Comparison of ENCODE assay signal across 13 mouse cellular contexts in the genomic region with DNA sequence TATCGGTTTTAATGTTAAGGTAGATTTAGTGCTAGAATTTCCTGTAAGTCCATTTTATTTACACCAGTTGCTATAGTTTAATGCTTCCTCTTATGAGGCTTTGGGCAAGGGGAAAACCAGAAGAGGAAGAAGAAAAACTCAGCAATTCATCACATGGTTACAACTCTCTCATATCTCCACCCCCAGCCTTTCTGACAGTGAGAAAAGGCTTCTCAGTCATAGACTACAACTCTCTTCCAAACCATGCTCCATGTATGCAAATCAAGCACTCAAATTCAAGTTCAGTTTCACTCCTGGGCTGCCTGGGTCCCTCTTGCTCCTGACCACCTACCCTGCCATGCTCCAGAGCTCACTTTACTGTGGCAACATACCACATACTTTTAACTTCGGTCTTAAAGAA.
DNase-seq lines count a peak whose midpoint lies in the region; ATAC-seq and TF ChIP-seq lines count a peak whose summit lies in the region.
"Had no signal": no experiment of that assay in that cellular context is flagged by ENCODE, and none has a peak within 500 bp of the region (broad histone marks: within the 10 kb centered on the region; RNA-seq: fewer than 3 reads in every experiment).

No protein-coding gene starts in this region.

- DNase-seq in liver, adult 2 months (ENCODE audit: extremely low read depth, low read depth, low spot score) = peak; percentile 35
- no peak for DNase-seq in liver
- DNase-seq in CH12.LX (ENCODE audit: extremely low read depth) = peak; percentile 86
- DNase-seq in gastrocnemius, postnatal 36 days = no peak
- no peak for DNase-seq in layer of hippocampus, postnatal 10 days (ENCODE audit: low spot score in 2 of 2)
- DNase-seq: adrenal gland, adult 2 months; cerebellum, adult 11-12 months; right cerebral cortex, postnatal 14 days had no signal

- no peak overlapping the region for H3K27ac ChIP-seq in liver, adult 2 months (replicated peaks; ENCODE audit: insufficient read depth, low read depth, low read length)
- peak overlapping the region; percentile 60 for H3K27ac ChIP-seq in CH12.LX (ENCODE audit: insufficient read depth, low read depth)
- no peak overlapping the region for H3K27ac ChIP-seq in forebrain, embryonic 15.5 days (replicated peaks)
- H3K27ac ChIP-seq: liver, embryonic 14.5 days had no signal

- no peaks in the 10 kb centered on the region for H3K27me3 ChIP-seq in liver, adult 2 months (ENCODE audit: control insufficient read depth, insufficient read depth, low read length)
- H3K27me3 ChIP-seq in CH12.LX (replicated peaks) = no peaks in the 10 kb centered on the region
- no peaks in the 10 kb centered on the region for H3K27me3 ChIP-seq in forebrain, embryonic 15.5 days

- intact Hi-C loops in gastrocnemius, postnatal 36 days (cut with DNase I) = no loop called here

- no peak overlapping the region for H3K4me3 ChIP-seq in liver, adult 2 months (ENCODE audit: insufficient read depth, low read depth, low read length)
- H3K4me3 ChIP-seq in CH12.LX (replicated peaks in 1 of 3; ENCODE audit: low read depth in 2 of 3, low read length in 2 of 3, poor library complexity in 1 of 3) = peak overlapping the region in 2 of 3 experiments; percentile 0 to 29
- H3K4me3 ChIP-seq in forebrain, embryonic 15.5 days = no peak overlapping the region
- H3K4me3 ChIP-seq: myocyte had no signal

- dilution Hi-C loops in CH12.LX (cut with MboI; ENCODE audit: extremely low pct_ligation_motif_present, extremely low pct_unique_long_range_greater_than_20kb, low sequenced_read_pairs) = no loop called here

- H3K9me3 ChIP-seq in CH12.LX (replicated peaks; ENCODE audit: low read length) = no peaks in the 10 kb centered on the region
- H3K9me3 ChIP-seq in forebrain, embryonic 15.5 days = no peaks in the 10 kb centered on the region

- no peak for TF ChIP-seq RAD21 in CH12.LX (IDR thresholded peaks at IDR 0.05; ENCODE audit: low read depth, low read length)

- no peak for TF ChIP-seq CTCF in liver, adult 2 months (IDR thresholded peaks at IDR 0.05; ENCODE audit: low read depth, low read length)
- TF ChIP-seq CTCF in CH12.LX (conservative IDR thresholded peaks at IDR 0.05 in 1 of 2, IDR thresholded peaks at IDR 0.05 in 1 of 2; ENCODE audit: low read depth in 2 of 2, low read length in 2 of 2) = no peak

- H3K79me2 ChIP-seq in liver, adult 2 months (ENCODE audit: control insufficient read depth, insufficient read depth, low read length) = peaks cover 12% of the 10 kb centered on the region; the same call in 1 of the 2 replicates
- peaks cover 38% of the 10 kb centered on the region for H3K79me2 ChIP-seq in CH12.LX (replicated peaks; ENCODE audit: control insufficient read depth, extremely low read depth, insufficient read depth, poor library complexity, severe bottlenecking)

- H3K4me1 ChIP-seq in liver, adult 2 months (ENCODE audit: control insufficient read depth, insufficient read depth, low read length) = peaks cover 9% of the 10 kb centered on the region; the same call in 1 of the 2 replicates
- H3K4me1 ChIP-seq in CH12.LX (ENCODE audit: control insufficient read depth in 1 of 2, insufficient read depth in 2 of 2) = peaks cover 9 to 59% of the 10 kb centered on the region in 2 experiments; a peak in 3 of 4 replicates
- H3K4me1 ChIP-seq in forebrain, embryonic 15.5 days = peaks cover 3% of the 10 kb centered on the region; the same call in 1 of the 2 replicates

- ATAC-seq in hematopoietic stem cell, adult 5-6 weeks (replicated peaks in 1 of 2; ENCODE audit: insufficient read depth in 1 of 2, low FRiP score in 2 of 2, low TSS enrichment in 1 of 2, low read depth in 1 of 2, poor library complexity in 2 of 2, severe bottlenecking in 2 of 2) = peak; percentile 91 to 93
- peak; percentile 93 for ATAC-seq in megakaryocyte progenitor cell, adult 5-6 weeks (replicated peaks; ENCODE audit: poor library complexity)
- ATAC-seq in forebrain, embryonic 15.5 days (replicated peaks) = no peak

- 80% methylated on average over 2 of the region's 2 CpGs for WGBS in liver, adult 2 months
- WGBS in forebrain, embryonic 15.5 days = 98% methylated on average over 2 of the region's 2 CpGs

- TF ChIP-seq EP300 in CH12.LX (IDR thresholded peaks at IDR 0.05; ENCODE audit: low read length) = 0 out of 2 replicates have a peak, but pooled peaks have one; percentile 12

- TF ChIP-seq POLR2A in liver, adult 2 months (IDR thresholded peaks at IDR 0.05; ENCODE audit: extremely low read depth, insufficient read depth, low read length) = no peak
- TF ChIP-seq POLR2A in CH12.LX (IDR thresholded peaks at IDR 0.05; ENCODE audit: low read depth, low read length) = peak; percentile 45

- H3K4me2 ChIP-seq in CH12.LX (ENCODE audit: insufficient read depth, low read depth, poor library complexity, severe bottlenecking) = peak overlapping the region; percentile 81
- H3K4me2 ChIP-seq in forebrain, embryonic 15.5 days (replicated peaks) = no peak overlapping the region

- in situ Hi-C loops in CH12.LX (cut with MboI; ENCODE audit: low pct_ligation_motif_present, low pct_unique_long_range_greater_than_20kb, low sequenced_read_pairs) = no loop called here

- H3K36me3 ChIP-seq in liver, adult 2 months (ENCODE audit: control insufficient read depth, insufficient read depth, low read length) = no peaks in the 10 kb centered on the region
- H3K36me3 ChIP-seq in CH12.LX (replicated peaks in 1 of 2; ENCODE audit: control insufficient read depth in 1 of 2, insufficient read depth in 1 of 2, low read length in 1 of 2) = peaks cover 0 to 14% of the 10 kb centered on the region in 2 experiments
- no peaks in the 10 kb centered on the region for H3K36me3 ChIP-seq in forebrain, embryonic 15.5 days

- no peak overlapping the region for H3K9ac ChIP-seq in liver, adult 2 months (ENCODE audit: low read depth, low read length)
- H3K9ac ChIP-seq in CH12.LX (ENCODE audit: insufficient read depth, low read depth) = no peak overlapping the region
- H3K9ac ChIP-seq in forebrain, embryonic 15.5 days (replicated peaks) = no peak overlapping the region
- H3K9ac ChIP-seq: liver, embryonic 14.5 days had no signal

TF ChIP-seq in CH12.LX, 34 proteins besides CTCF, POLR2A, EP300 and RAD21:
- peak; percentile 39; the same call in 1 of the 2 replicates for TF ChIP-seq ELF1 (IDR thresholded peaks at IDR 0.05; ENCODE audit: low read depth, low read length)
- TF ChIP-seq MAX (IDR thresholded peaks at IDR 0.05; ENCODE audit: low read length) = peak; percentile 29
- 0 out of 2 replicates have a peak, but pooled peaks have one; percentile 36 for TF ChIP-seq TBP (conservative IDR thresholded peaks at IDR 0.05; ENCODE audit: low read depth, low read length)
- TF ChIP-seq MYC (IDR thresholded peaks at IDR 0.05; ENCODE audit: low read depth, low read length) = peak; percentile 84
- TF ChIP-seq MXI1 (IDR thresholded peaks at IDR 0.05; ENCODE audit: low read depth, low read length) = peak; percentile 51; the same call in 1 of the 2 replicates
- no peak for TF ChIP-seq ZMIZ1 (IDR thresholded peaks at IDR 0.05; ENCODE audit: low read depth, low read length)
- TF ChIP-seq SIN3A (IDR thresholded peaks at IDR 0.05; ENCODE audit: low read length) = peak; percentile 81
- TF ChIP-seq POLR2AphosphoS2 (IDR thresholded peaks at IDR 0.05; ENCODE audit: low read depth, low read length) = no peak
- TF ChIP-seq USF1 (IDR thresholded peaks at IDR 0.05; ENCODE audit: low read depth, low read length) = peak; percentile 23
- peak; percentile 42; the same call in 1 of the 2 replicates for TF ChIP-seq IRF4 (IDR thresholded peaks at IDR 0.05; ENCODE audit: low read depth, low read length)
- peak; percentile 22; the same call in 1 of the 2 replicates for TF ChIP-seq ETS1 (conservative IDR thresholded peaks at IDR 0.05; ENCODE audit: low read depth, low read length)

Comparison
In these comparisons a context has a peak if more than half of its experiments do, and no peak if none do; other contexts are left out.
1. DNase-seq: peak in liver, adult 2 months (single experiment) and CH12.LX (single experiment); none in liver (single experiment), gastrocnemius, postnatal 36 days (0 of 2) and layer of hippocampus, postnatal 10 days (0 of 2).
2. H3K4me3 ChIP-seq: peak in CH12.LX (2 of 3); none in liver, adult 2 months (single experiment) and forebrain, embryonic 15.5 days (single experiment).